Mouse (Mus musculus): ENCODE results near the gene Magi2.

- no peak for TF ChIP-seq CTCF (IDR thresholded peaks at IDR 0.05; ENCODE audit: extremely low read depth, insufficient read depth, insufficient read length, insufficient replicate concordance)
- TF ChIP-seq POLR2A (IDR thresholded peaks at IDR 0.05; ENCODE audit: low read depth, low read length), result no peak
Measured at GRCm38 (mm10) chr5:19227791-19228331, 1.0 kb downstream of the Magi2 start.
